Mouse (Mus musculus): Measurements from ENCODE around the gene Dnaaf3.

The Dnaaf3 gene

DNA sequence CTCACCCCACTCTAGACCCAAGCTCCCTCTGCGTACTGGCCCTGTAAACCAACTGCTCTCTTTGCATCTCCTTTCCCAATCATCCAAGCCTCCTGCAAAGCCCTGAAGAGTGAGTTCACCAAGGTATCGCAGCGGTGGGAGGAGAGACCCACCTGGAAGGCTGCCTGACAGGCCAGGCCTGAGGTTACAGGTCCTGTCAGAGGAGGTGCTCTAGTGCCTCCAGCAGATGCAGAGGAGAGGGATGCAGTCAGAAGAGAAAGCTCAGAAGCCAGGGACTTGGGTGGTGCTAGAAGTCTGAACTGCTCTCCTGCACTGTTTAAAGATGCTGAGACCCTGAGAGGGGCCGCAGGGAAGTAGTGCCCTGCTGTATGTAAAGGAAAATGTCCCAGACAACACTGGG is 33.2 kb downstream of the Dnaaf3 start:
- no peak for ATAC-seq (ENCODE audit: low TSS enrichment)

DNA sequence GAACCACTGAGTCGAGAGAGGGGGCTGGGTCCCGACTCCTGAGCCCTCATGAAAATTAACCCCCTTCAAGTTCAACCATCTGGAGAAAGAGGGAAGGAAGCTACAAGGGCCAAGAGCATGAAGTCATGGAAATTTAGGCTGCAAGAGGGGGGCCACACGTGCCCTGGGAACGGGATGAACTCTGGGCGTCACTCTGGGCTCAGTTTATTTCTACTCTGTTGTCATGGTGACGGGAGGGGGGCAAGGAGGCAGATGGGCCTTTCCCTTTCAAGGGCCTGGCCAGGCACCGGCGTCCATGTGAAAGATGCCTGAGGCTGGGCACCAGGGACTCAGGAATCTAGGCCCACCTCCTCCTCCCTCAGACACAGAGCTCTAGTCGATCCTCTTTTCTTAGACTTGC is 34.0 kb downstream of the Dnaaf3 start:
- no peak for ATAC-seq (ENCODE audit: low TSS enrichment)

DNA sequence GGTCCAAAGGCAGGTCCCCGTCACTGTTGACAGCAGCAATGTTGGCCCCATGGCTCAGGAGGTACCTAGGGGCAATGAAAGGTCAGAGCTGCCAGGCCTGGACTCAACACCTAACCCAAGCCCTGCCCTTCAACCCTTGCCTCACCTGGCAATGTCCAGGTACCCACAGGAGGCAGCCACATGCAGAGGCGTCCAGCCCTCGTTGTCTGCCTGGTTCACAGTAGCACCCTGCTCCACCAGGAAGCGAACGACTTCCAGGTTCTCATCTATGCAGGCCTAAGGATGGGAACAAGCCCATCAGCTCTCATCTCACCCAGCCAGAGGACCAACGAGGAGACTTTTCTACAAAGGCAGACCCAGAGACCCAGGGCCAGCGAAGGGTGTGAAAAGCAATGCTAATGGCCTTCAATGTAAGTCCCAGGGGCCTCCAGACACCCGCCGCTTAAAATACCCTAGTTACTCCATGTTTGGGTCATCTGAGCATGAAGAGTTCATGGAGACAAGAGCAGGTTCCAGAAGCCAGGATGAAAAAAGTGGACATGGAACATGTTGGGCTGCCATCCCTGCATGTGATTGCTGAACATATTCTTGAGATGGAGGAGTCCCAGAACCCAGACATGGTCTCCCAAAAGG is 34.9 kb downstream of the Dnaaf3 start:
- ATAC-seq (ENCODE audit: low TSS enrichment): no peak

DNA sequence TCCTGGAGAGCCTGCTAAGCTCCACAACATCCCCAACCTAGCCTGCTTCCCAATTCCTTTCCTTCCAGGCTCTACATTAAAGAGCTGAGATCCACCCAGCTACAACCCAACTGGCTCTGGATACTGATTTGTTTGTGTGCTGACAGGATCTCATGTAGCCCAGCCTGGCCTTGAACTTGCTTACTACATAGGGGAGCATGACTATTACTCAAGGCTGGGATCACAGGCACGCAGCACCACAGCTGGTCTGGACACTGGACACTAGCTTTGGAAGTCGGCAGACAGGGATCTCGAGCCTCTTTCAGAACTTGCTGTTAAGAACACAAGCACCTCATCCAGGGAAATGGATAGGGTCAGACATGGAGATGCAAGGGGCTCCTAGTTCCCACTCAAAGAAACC is 35.8 kb downstream of the Dnaaf3 start:
- ATAC-seq (ENCODE audit: low TSS enrichment): no peak

DNA sequence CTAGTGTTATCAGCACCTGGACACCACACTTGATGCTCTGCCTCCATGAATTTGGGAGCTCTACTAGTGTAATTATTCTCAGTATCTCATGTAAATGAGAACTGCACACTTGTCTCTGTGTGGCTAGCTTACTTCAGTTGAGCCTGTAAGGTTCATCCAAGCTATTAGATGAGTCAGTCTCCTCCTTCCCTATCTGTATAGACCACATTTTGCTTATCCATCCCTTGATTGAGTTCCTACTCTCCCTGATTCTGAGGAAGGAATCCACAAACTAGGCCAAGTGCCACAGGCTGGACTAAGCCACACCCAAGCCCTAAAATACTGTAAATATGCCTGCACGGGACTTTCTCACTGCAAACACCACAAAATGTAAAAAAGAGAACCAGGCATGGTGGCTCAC is 38.3 kb downstream of the Dnaaf3 start:
- no peak for ATAC-seq (ENCODE audit: low TSS enrichment)

DNA sequence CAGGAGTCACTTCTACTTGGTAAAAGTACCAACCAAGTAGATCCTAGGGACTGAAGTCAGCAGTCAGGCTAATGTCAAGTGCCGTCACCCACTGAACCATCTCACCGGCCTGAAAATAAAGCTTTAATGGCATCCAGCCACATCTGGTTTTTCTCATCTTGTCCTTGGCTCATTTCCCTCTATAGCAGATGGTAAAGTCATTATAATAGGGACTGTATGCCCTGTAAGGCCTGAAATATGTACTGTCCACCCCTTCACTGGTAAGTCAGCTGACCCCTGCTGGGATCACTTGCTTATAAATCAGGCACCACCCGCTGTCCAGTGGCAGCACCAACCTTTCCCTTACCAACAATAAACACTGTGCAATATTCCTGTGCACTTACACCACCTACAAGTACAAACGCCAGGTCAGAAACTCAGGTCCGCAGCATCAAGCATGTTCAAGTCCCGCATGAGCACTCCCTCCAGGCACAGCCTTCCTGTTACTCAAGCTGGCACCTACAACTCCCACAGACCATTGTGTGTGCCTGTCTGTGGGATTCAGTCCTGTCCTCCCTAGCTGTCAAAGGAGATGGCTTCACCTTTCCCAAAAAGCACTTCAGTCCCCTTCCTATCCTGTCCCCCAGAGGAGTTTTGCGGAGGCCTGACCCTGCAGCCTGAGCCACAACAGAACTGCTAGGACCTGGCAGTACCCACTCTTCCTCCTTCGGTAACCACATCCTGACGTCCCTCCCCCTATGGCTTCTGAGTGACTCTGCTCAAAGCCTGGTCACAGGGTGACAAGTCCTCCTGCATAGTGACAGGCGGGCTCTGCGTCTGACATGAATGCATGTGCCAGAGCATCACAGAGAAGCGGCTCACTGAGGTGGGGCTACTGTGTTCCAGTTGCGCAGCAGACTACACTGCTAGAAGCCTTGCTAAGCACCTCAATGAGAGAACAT is 39.7 kb downstream of the Dnaaf3 start:
- no peak for ATAC-seq (ENCODE audit: low TSS enrichment)

DNA sequence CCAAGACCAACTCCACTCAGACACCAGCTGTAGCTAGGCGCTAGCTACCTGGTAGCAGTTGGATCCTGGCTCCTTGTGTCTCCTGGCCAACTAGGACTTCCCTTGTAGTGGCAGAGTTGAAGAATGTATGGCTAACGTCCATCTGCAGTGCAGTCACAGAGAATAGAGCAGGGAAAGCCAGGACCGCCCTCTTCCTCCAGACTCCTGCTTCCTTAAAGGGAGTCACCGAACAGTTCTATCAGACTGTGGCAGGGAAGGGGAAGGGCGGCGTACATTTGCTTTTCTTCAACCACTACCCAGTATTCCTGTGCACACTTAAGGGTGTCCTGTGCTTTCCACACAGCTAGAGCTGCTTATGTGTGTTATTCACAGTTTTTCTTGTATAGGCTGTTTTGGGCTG is 40.9 kb downstream of the Dnaaf3 start:
- ATAC-seq (ENCODE audit: low TSS enrichment): no peak

DNA sequence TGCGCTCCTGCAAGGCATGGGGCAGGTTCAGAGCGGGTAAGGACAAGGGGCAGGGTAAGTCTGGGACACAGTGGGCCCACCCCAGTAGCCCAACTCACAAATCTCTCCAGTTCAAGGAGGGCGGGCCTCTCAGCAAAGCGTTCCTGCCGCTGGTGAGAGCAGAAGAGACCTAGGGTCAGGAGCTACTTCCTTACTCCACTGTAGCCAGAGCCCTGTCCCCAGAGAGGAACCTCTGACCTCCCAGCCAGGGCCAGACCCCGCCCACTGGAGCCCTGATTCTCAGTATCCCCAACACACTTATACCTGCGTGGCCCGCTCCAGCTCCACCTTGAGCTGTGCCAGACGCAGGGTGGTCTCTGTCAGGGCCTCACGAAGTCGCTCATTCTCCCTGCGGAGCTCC is 50.0 kb downstream of the Dnaaf3 start:
- ATAC-seq (ENCODE audit: low TSS enrichment): no peak

DNA sequence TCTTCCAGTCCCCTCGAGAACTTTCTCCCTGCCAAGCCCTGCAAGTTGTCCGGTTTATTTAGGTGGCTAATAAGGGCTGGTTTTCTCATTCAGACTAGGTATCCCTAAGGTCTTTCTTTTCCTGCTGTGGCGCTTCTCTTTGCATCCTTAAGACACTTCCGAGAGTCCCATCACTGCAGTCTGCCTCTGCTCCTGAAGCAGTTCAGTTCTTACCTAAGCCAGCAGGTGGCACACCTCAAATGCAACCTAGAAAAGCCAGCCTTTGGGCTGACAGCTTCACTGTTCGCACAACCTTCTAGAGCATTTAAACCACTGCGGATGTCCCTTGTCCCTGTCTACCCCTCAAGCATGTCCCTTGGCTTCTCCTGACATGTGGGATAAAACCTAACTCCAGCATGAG is 52.6 kb downstream of the Dnaaf3 start:
- peak; percentile 58; the same call in 1 of the 2 replicates for ATAC-seq (ENCODE audit: low TSS enrichment)

DNA sequence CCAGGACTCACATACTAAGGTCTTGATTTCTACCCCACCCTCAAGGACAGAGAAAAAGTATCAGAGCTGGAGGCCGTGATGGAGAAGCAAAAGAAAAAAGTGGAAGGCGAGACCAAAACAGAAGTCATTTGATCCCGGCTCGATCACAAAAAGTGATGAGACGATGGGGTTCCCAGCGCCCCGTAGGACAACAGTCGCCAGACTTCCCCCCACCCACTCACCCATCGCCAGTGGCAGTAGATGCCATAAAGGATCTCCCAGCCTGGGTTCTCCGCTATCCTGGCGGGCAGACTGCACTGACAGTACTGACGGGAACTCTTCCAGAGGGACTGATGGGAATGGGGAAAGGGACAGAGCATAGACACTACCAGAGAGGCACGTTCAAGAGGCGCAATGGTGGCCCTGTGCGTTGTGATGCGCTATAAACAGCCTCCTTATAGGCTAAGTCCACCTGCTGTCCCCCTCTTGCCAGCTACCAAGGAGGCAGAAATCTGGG is 53.4 kb downstream of the Dnaaf3 start:
- no peak for ATAC-seq (ENCODE audit: low TSS enrichment)

DNA sequence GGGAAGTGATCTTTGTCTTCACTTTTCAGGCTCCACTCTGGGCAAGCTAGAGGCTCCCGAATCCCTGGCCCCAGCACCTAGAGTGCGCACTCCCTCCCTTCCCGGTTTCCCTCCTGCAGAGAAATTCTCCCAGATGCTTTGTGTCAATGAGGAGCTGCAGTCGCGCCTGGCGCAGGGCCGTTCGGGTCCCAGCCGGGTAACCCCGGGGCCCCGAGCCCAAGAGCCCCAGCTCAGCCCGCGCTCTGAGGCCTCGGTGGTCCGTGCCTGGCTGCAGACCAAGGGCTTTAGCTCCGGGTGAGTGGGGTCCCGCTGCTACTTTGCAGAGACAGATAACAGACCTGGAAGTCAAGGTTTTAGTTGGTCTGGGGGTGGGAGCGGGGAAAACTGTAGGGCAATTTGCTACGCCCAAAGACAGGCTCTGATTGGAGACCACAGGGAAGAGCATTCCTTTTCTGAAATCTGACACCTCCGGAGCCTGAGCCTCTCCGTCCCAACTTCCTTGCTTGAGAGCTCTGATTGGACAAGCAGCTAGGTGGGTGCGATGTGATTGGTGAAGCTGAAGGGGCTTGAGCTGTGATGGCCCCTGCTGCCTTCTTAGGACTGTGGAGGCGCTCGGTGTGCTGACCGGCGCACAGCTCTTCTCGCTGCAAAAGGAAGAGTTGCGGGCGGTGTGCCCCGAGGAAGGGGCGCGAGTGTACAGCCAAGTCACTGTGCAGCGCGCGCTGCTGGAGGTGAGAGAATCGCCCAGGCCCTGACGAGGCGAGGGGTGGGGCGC is 54.0 kb downstream of the Dnaaf3 start:
- ATAC-seq (ENCODE audit: low TSS enrichment): peak; percentile 82

DNA sequence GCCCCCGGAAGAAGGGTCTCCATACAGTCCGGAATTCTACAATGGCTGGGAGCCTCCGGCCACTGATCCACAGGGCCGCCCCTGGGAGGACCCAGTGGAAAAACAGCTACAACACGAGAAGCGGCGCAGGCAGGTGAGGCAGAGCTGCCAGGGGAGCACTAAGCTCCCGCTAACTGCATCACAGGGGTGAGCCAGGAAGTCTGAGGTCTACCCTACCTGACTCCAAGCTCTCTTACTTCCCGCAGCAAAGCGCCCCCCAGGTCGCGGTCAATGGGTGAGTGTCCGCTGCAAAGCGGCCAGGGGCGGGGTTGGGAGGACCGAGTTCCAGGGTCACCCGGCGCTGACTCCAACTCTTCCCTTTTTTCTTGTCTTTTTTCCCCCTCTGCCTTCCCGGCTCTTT is 58.3 kb downstream of the Dnaaf3 start:
- no peak for ATAC-seq (ENCODE audit: low TSS enrichment)

Measured in frontal cortex, adult (tissue).